ENCODE assay signal across 22 mouse cellular contexts in genomic region chr1:161799791-161800190, GRCm38 (mm10). TPM values are rescaled to one million over a fixed set of nuclear protein-coding genes. Genes with fewer than 3 reads are reported as not detected.
DNase-seq lines count a peak whose midpoint lies in the region; ATAC-seq and TF ChIP-seq lines count a peak whose summit lies in the region.
"Had no signal": no experiment of that assay in that cellular context is flagged by ENCODE, and none has a peak within 500 bp of the region (broad histone marks: within the 10 kb centered on the region; RNA-seq: fewer than 3 reads in every experiment).

No protein-coding gene starts in this region.

- H3K4me2 ChIP-seq in liver, embryonic 13.5 days: no peak overlapping the region
- no peak overlapping the region for H3K4me2 ChIP-seq in kidney, embryonic 16.5 days (replicated peaks; ENCODE audit: low read depth, low read length)
- H3K4me2 ChIP-seq: heart, embryonic 15.5 days; midbrain, embryonic 13.5 days had no signal

- H3K9me3 ChIP-seq in ES-E14 (ENCODE audit: control insufficient read depth, insufficient read depth, low read depth, low read length): no peaks in the 10 kb centered on the region
- H3K9me3 ChIP-seq in liver, embryonic 13.5 days (replicated peaks): no peaks in the 10 kb centered on the region
- H3K9me3 ChIP-seq in kidney, embryonic 16.5 days (ENCODE audit: low read length): no peaks in the 10 kb centered on the region
- H3K9me3 ChIP-seq: embryonic facial prominence, embryonic 10.5 days; heart, embryonic 15.5 days; hindbrain, embryonic 10.5 days; midbrain, embryonic 13.5 days had no signal

- peak; percentile 91 for ATAC-seq in liver, embryonic 13.5 days (ENCODE audit: low read depth)
- 0 out of 2 replicates have a peak, but pooled peaks have one; percentile 6 for ATAC-seq in monocyte, adult 5-6 weeks (replicated peaks; ENCODE audit: insufficient number of reproducible peaks, low FRiP score, low TSS enrichment, poor library complexity, severe bottlenecking)
- no peak for ATAC-seq in kidney, embryonic 16.5 days (ENCODE audit: low FRiP score, low TSS enrichment)
- ATAC-seq: midbrain, embryonic 13.5 days had no signal

- DNase-seq in ES-E14 (ENCODE audit: low read depth, low spot score): no peak
- DNase-seq in c-Kit-positive CD71-positive TER-119-positive erythroid progenitor cells, embryonic 14.5 days (ENCODE audit: low spot score): peak; percentile 53
- peak; percentile 38 for DNase-seq in liver, embryonic 13.5 days
- DNase-seq in layer of hippocampus, adult 8-10 months (ENCODE audit: low spot score in 2 of 2): no peak
- DNase-seq in frontal cortex, adult 2 months (ENCODE audit: extremely low spot score in 1 of 2, low spot score in 1 of 2): no peak
- DNase-seq: cerebellum, adult 11 months; cerebellum, postnatal 25 days; heart, adult 18-20 months; kidney, adult 2 months; kidney, postnatal 4 days; left cerebral cortex, postnatal 4 days; lung, adult 18-20 months; spleen, adult 18-20 months; thymus, postnatal 14 days had no signal

- H3K9ac ChIP-seq in ES-E14 (ENCODE audit: insufficient read depth, low read depth, low read length, poor library complexity, severe bottlenecking): no peak overlapping the region
- no peak overlapping the region for H3K9ac ChIP-seq in liver, embryonic 13.5 days
- no peak overlapping the region for H3K9ac ChIP-seq in kidney, embryonic 16.5 days (replicated peaks; ENCODE audit: low read length)
- H3K9ac ChIP-seq: heart, embryonic 15.5 days; midbrain, embryonic 13.5 days had no signal

- in situ Hi-C loops in ES-E14 (cut with MboI; ENCODE audit: low sequenced_read_pairs in 2 of 2, unreplicated experiment in 2 of 2): no loop called here

- no peak overlapping the region for H3K27ac ChIP-seq in ES-E14 (ENCODE audit: insufficient read depth, low read depth, low read length, poor library complexity, severe bottlenecking)
- no peak overlapping the region for H3K27ac ChIP-seq in liver, embryonic 13.5 days
- no peak overlapping the region for H3K27ac ChIP-seq in kidney, embryonic 16.5 days (ENCODE audit: low read length)
- H3K27ac ChIP-seq: embryonic facial prominence, embryonic 10.5 days; heart, embryonic 15.5 days; hindbrain, embryonic 10.5 days; midbrain, embryonic 13.5 days; stomach, postnatal 0 days had no signal

- no peaks in the 10 kb centered on the region for H3K27me3 ChIP-seq in liver, embryonic 13.5 days
- no peaks in the 10 kb centered on the region for H3K27me3 ChIP-seq in kidney, embryonic 16.5 days (ENCODE audit: insufficient read depth, low read length)
- H3K27me3 ChIP-seq: heart, embryonic 15.5 days; midbrain, embryonic 13.5 days had no signal

- no peak overlapping the region for H3K4me3 ChIP-seq in ES-E14 (ENCODE audit: insufficient read depth in 1 of 2, low read depth in 1 of 2, low read length in 2 of 2, poor library complexity in 1 of 2, severe bottlenecking in 1 of 2)
- no peak overlapping the region for H3K4me3 ChIP-seq in liver, embryonic 13.5 days (replicated peaks)
- no peak overlapping the region for H3K4me3 ChIP-seq in kidney, embryonic 16.5 days (ENCODE audit: low read length)
- H3K4me3 ChIP-seq: embryonic facial prominence, embryonic 10.5 days; heart, embryonic 15.5 days; hindbrain, embryonic 10.5 days; midbrain, embryonic 13.5 days had no signal

- no peaks in the 10 kb centered on the region for H3K4me1 ChIP-seq in ES-E14 (ENCODE audit: control insufficient read depth in 2 of 2, insufficient read depth in 2 of 2, low read length in 2 of 2, poor library complexity in 1 of 2)
- H3K4me1 ChIP-seq in liver, embryonic 13.5 days (replicated peaks): peaks cover 17% of the 10 kb centered on the region
- no peaks in the 10 kb centered on the region for H3K4me1 ChIP-seq in kidney, embryonic 16.5 days (ENCODE audit: insufficient read depth, low read length)
- H3K4me1 ChIP-seq: embryonic facial prominence, embryonic 10.5 days; heart, embryonic 15.5 days; hindbrain, embryonic 10.5 days; midbrain, embryonic 13.5 days had no signal

- no peaks in the 10 kb centered on the region for H3K36me3 ChIP-seq in ES-E14 (ENCODE audit: control insufficient read depth, insufficient read depth, low read length, poor library complexity, severe bottlenecking)
- H3K36me3 ChIP-seq in liver, embryonic 13.5 days: no peaks in the 10 kb centered on the region
- H3K36me3 ChIP-seq in kidney, embryonic 16.5 days (ENCODE audit: insufficient read depth, low read length): no peaks in the 10 kb centered on the region
- H3K36me3 ChIP-seq: embryonic facial prominence, embryonic 10.5 days; heart, embryonic 15.5 days; hindbrain, embryonic 10.5 days; midbrain, embryonic 13.5 days had no signal

TF ChIP-seq in ES-E14, 5 proteins besides CTCF, POLR2A, EP300 and RAD21:
- TF ChIP-seq MAFK (IDR thresholded peaks at IDR 0.05; ENCODE audit: insufficient read depth, low read depth, low read length) (0 out of 2 replicates have a peak, but pooled peaks have one; percentile 16), ZNF384 (IDR thresholded peaks at IDR 0.05; ENCODE audit: low read depth, low read length) (no peak)

RNA-seq across cellular contexts. Expression of gene Fasl, which starts 11.5 kb away (rescaled TPM):
- 0.22 and 0.26 TPM in 2 replicates for total RNA-seq in ES-E14 (2012; rRNA removed)
- not detected in 2 replicates for polyA plus RNA-seq in liver, embryonic 13.5 days (2015; fragmentation: Nextera tagmentation; extraction: Ambion mirVana)
- total RNA-seq in monocyte, adult 5-6 weeks (2017): 161 to 263 TPM (median 164 TPM) in 3 replicates
- under 1 TPM in 2 of 4 experiments, not detected in 2; 0.21 to 0.24 TPM for total RNA-seq in layer of hippocampus, adult 8-10 months (2022)
- polyA plus RNA-seq in frontal cortex, adult 2 months (2012; rRNA removed): 0.15 and 0.32 TPM in 2 replicates
- not detected in 2 replicates for polyA plus RNA-seq in kidney, embryonic 16.5 days (2015; fragmentation: Nextera tagmentation; extraction: Ambion mirVana)
- total RNA-seq: gastrocnemius, adult 8-10 months had no signal
- polyA plus RNA-seq: embryonic facial prominence, embryonic 10.5 days; hindbrain, embryonic 10.5 days; stomach, postnatal 0 days had no signal

Comparison
In these comparisons a context has a peak if more than half of its experiments do, and no peak if none do; other contexts are left out.
1. DNase-seq: peak in c-Kit-positive CD71-positive TER-119-positive erythroid progenitor cells, embryonic 14.5 days (single experiment) and liver, embryonic 13.5 days (single experiment); none in ES-E14 (single experiment), layer of hippocampus, adult 8-10 months (0 of 2) and frontal cortex, adult 2 months (0 of 2).
2. RNA of gene Fasl, which starts 11.5 kb away (total RNA-seq): 161 to 263 TPM in monocyte, adult 5-6 weeks; 0.22 to 0.26 TPM in ES-E14 and 0.21 to 0.24 TPM in layer of hippocampus, adult 8-10 months; every median in the first group is over 100 times any median in the second.